Mouse (Mus musculus): ENCODE results near the gene Nutf2-ps1. TPM values are rescaled to one million over a fixed set of nuclear protein-coding genes. Genes with fewer than 3 reads are reported as not detected.

The Nutf2-ps1 gene
- polyA plus RNA-seq, 1 experiment from 2014 or later = 274 TPM

DNA sequence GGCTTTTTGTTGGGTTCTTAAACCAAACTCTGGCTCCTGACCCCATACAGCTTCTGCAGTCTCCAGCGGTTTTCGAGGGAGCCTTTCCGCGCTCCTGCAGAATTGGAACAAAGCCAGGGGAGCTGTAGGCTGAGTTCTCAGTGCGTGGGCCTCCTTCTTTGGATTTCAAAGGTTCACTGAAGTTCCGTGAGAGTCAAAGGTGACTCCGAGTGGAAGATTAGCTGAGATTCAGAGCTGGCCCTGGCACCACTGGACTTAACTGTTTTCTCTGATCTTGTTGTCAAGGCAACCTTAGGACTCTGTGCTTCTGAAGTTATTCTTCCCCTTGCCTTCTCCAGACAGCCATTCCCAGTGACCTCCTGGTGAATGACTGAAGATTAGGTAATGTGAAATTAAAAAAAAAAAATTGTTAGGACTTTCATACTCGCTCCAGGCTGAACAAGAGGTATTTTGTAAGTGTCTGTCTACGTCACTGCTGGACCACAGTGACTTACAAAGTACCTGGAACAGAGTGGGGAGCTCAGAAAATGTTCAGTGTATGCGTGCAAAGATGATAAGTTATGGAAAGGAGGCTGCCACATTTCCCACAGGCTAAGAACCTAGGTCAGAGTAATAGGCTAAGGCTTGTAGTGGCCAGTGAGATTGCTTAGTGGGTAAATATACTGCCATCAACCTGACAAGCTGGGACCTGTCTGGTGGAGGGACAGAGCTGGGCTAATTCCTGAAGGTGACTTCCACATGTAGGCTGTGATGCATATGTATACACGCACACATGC, 11.7 kb downstream of the Nutf2-ps1 start:
- Histone ChIP-seq H3K4me3 (no peak overlapping the region), H3K9me3 (no peaks in the 10 kb centered on the region), H3K4me1 (no peaks in the 10 kb centered on the region), H3K4me2 (replicated peaks) (no peak overlapping the region), H3K27ac (replicated peaks) (no peak overlapping the region), H3K27me3 (no peaks in the 10 kb centered on the region), H3K9ac (replicated peaks) (no peak overlapping the region), H3K36me3 (no peaks in the 10 kb centered on the region)
- WGBS = 42% methylated on average over 11 of the region's 11 CpGs
- ATAC-seq (replicated peaks) = no peak

DNA sequence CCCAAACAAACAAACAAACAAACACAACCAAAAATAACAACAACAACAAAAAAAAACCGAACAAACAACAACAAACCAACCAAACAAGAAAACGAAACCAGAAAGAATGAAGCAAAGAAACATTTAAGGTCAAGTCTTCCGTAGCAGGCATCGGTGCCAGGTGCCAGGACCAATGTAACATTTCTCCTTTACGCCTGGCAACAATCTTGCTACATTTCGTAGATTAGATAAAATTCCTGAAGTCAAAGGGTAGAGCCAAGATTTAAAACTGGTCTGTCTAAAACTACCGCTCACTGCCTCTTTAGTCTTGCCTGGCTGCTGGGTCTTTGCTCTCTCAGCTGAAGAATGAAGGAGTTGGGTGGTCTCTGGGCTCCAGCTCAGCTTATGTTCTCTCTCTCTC, 12.8 kb downstream of the Nutf2-ps1 start:
- Histone ChIP-seq H3K4me1 (no peaks in the 10 kb centered on the region), H3K27ac (replicated peaks) (no peak overlapping the region), H3K36me3 (no peaks in the 10 kb centered on the region), H3K27me3 (no peaks in the 10 kb centered on the region), H3K9me3 (no peaks in the 10 kb centered on the region), H3K9ac (replicated peaks) (no peak overlapping the region), H3K4me2 (replicated peaks) (no peak overlapping the region), H3K4me3 (no peak overlapping the region)
- no peak for ATAC-seq (replicated peaks)
- WGBS = 88% methylated on average over 7 of the region's 7 CpGs

- no peak for ATAC-seq (replicated peaks)
- no peaks in the 10 kb centered on the region for H3K9me3 ChIP-seq
- no peak overlapping the region for H3K27ac ChIP-seq (replicated peaks)
- H3K4me3 ChIP-seq = no peak overlapping the region
- no peaks in the 10 kb centered on the region for H3K36me3 ChIP-seq
- H3K4me1 ChIP-seq = no peaks in the 10 kb centered on the region
- no peak overlapping the region for H3K4me2 ChIP-seq (replicated peaks)
- no peak overlapping the region for H3K9ac ChIP-seq (replicated peaks)
- no peaks in the 10 kb centered on the region for H3K27me3 ChIP-seq
- 88% methylated on average over 4 of the region's 4 CpGs for WGBS
These were observed 13.4 kb downstream of the Nutf2-ps1 start for GRCm38 (mm10) chr19:53575296-53576010.

GRCm38 (mm10) chr19:53574546-53574945, 14.3 kb downstream of the Nutf2-ps1 start:
- no peaks in the 10 kb centered on the region for H3K4me1 ChIP-seq
- no peaks in the 10 kb centered on the region for H3K9me3 ChIP-seq
- no peak overlapping the region for H3K9ac ChIP-seq (replicated peaks)
- WGBS = 89% methylated on average over 7 of the region's 7 CpGs
- H3K27me3 ChIP-seq = no peaks in the 10 kb centered on the region
- H3K4me3 ChIP-seq = no peak overlapping the region
- no peak for ATAC-seq (replicated peaks)
- H3K27ac ChIP-seq (replicated peaks) = no peak overlapping the region
- no peaks in the 10 kb centered on the region for H3K36me3 ChIP-seq
- no peak overlapping the region for H3K4me2 ChIP-seq (replicated peaks)

- WGBS = 37% methylated on average over 8 of the region's 8 CpGs
- Histone ChIP-seq H3K4me2 (replicated peaks) (no peak overlapping the region), H3K36me3 (no peaks in the 10 kb centered on the region)
These were observed 14.7 kb downstream of the Nutf2-ps1 start for GRCm38 (mm10) chr19:53574131-53574530.

DNA sequence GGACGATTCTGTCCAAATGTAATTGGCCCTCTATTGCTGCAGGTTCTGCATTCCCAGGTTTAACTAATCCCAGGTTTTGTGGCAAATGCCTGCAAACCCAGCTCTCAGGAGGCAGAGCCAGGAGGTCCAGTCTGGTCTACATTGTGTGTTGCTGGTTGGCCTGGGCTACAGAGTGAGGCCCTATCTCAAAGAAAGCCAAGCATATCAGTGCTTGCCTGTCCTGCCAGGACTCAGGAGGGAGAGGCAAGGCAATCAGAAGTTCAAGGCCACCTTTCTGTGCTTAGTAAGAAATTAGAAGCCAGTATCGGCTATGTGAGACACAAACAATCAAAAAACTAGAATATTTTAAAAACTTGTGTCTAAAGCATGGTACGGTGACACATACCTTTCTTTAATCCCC, 15.7 kb downstream of the Nutf2-ps1 start:
- 78% methylated on average over 3 of the region's 3 CpGs for WGBS
- Histone ChIP-seq H3K9ac (replicated peaks) (no peak overlapping the region), H3K4me1 (no peaks in the 10 kb centered on the region)

More at GRCm38 (mm10) chr19:53574131-53574530, 14.7 kb downstream of the Nutf2-ps1 start:
- Histone ChIP-seq H3K27ac (replicated peaks) (no peak overlapping the region), H3K27me3 (no peaks in the 10 kb centered on the region), H3K4me3 (no peak overlapping the region), H3K9ac (replicated peaks) (no peak overlapping the region), H3K4me1 (no peaks in the 10 kb centered on the region), H3K9me3 (no peaks in the 10 kb centered on the region)
- ATAC-seq (replicated peaks) = no peak

DNA sequence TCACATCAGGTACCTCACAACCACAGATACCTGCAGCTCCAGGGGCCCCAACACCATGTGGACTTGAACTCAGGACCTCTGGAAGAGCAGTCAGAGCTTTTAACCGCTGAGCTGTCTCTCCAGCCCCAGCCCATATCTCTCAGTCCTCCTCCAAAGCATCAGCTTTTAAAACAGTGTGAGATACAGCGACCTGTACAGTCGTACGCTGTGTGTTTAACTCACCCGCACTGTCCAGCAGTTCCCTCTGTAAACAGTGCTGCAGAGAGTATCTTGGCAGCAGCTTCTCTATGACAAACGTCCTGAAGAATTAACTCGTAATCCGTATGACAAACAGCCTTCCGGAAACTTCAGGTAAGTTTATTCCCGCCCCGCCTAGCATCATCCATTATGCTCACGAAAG, 16.3 kb downstream of the Nutf2-ps1 start:
- Histone ChIP-seq H3K27ac (replicated peaks) (no peak overlapping the region), H3K27me3 (no peaks in the 10 kb centered on the region), H3K9ac (replicated peaks) (no peak overlapping the region), H3K4me3 (no peak overlapping the region), H3K36me3 (no peaks in the 10 kb centered on the region), H3K9me3 (no peaks in the 10 kb centered on the region), H3K4me2 (replicated peaks) (no peak overlapping the region), H3K4me1 (0 out of 2 replicates have a peak, but pooled peaks cover 5% of the 10 kb centered on the region)
- ATAC-seq (replicated peaks) = no peak
- WGBS = 80% methylated on average over 12 of the region's 12 CpGs

More for the DNA sequence above, 15.7 kb downstream of the Nutf2-ps1 start:
- Histone ChIP-seq H3K9me3 (no peaks in the 10 kb centered on the region), H3K27me3 (no peaks in the 10 kb centered on the region), H3K4me2 (replicated peaks) (no peak overlapping the region), H3K4me3 (no peak overlapping the region), H3K27ac (replicated peaks) (no peak overlapping the region), H3K36me3 (no peaks in the 10 kb centered on the region)
- ATAC-seq (replicated peaks) = no peak

GRCm38 (mm10) chr19:53571501-53572428, 17.1 kb downstream of the Nutf2-ps1 start:
- ATAC-seq (replicated peaks) = no peak
- 86% methylated on average over 18 of the region's 18 CpGs for WGBS
- no peak overlapping the region for H3K27ac ChIP-seq (replicated peaks)
- H3K4me2 ChIP-seq (replicated peaks) = no peak overlapping the region
- 0 out of 2 replicates have a peak, but pooled peaks cover 5% of the 10 kb centered on the region for H3K4me1 ChIP-seq
- no peaks in the 10 kb centered on the region for H3K27me3 ChIP-seq
- H3K4me3 ChIP-seq = no peak overlapping the region
- H3K36me3 ChIP-seq = no peaks in the 10 kb centered on the region
- H3K9ac ChIP-seq (replicated peaks) = no peak overlapping the region
- no peaks in the 10 kb centered on the region for H3K9me3 ChIP-seq

DNA sequence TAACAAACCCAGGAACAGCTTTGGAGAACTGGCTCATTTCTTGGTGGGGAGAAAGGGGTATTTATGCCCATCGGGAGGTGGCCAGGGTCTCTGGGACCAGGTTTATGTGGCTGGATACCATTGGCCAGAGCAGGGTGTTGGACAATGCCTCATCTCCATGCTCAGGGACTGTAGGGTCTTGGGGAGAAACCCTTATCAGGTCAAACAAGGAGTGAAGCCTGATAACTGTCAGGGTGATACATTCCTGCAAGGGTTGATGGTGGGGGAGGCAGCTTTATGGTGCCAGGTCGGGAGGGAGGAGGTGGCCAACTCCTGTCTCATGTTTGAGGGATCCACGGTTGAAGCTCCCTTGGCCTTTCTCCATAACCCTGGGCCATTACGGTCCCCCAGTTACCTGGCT, 17.8 kb downstream of the Nutf2-ps1 start:
- Histone ChIP-seq H3K4me2 (replicated peaks) (no peak overlapping the region), H3K4me3 (no peak overlapping the region), H3K36me3 (no peaks in the 10 kb centered on the region), H3K9me3 (no peaks in the 10 kb centered on the region), H3K27me3 (no peaks in the 10 kb centered on the region), H3K9ac (replicated peaks) (no peak overlapping the region), H3K4me1 (0 out of 2 replicates have a peak, but pooled peaks cover 5% of the 10 kb centered on the region), H3K27ac (replicated peaks) (no peak overlapping the region)
- 88% methylated on average over 4 of the region's 4 CpGs for WGBS
- no peak for ATAC-seq (replicated peaks)

- Histone ChIP-seq H3K27ac (replicated peaks) (no peak overlapping the region), H3K9me3 (no peaks in the 10 kb centered on the region), H3K4me1 (0 out of 2 replicates have a peak, but pooled peaks cover 5% of the 10 kb centered on the region), H3K27me3 (no peaks in the 10 kb centered on the region), H3K4me2 (replicated peaks) (no peak overlapping the region), H3K9ac (replicated peaks) (no peak overlapping the region), H3K36me3 (no peaks in the 10 kb centered on the region), H3K4me3 (no peak overlapping the region)
- no peak for ATAC-seq (replicated peaks)
- 67% methylated on average over 3 of the region's 3 CpGs for WGBS
These were observed 20.3 kb downstream of the Nutf2-ps1 start for GRCm38 (mm10) chr19:53568553-53568952.

DNA sequence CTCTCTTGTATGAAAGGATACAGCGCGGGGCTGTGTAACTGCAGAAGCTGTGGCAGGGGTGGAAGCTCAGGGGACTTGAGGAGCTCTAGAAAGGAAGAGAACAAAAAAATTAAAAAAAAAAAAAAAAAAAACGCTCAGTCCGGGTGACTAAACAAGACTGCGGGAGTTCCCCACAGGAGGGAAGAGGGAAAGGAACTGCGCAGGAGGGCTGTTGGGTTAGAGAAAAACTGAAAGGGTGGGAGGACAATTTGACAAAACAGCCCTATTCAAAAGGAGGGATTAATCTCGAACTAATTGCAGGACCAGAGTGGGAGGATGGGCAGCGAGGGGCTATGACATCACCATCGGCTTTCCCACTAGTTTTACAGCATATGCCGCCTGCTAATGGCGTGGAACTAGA, 21.0 kb downstream of the Nutf2-ps1 start:
- H3K4me1 ChIP-seq = 0 out of 2 replicates have a peak, but pooled peaks cover 5% of the 10 kb centered on the region
- no peaks in the 10 kb centered on the region for H3K27me3 ChIP-seq
- no peak overlapping the region for H3K27ac ChIP-seq (replicated peaks)
- ATAC-seq (replicated peaks) = no peak; the same call in 1 of the 2 replicates
- no peak overlapping the region for H3K9ac ChIP-seq (replicated peaks)
- H3K36me3 ChIP-seq = no peaks in the 10 kb centered on the region
- no peaks in the 10 kb centered on the region for H3K9me3 ChIP-seq
- no peak overlapping the region for H3K4me3 ChIP-seq
- WGBS = 6% methylated on average over 10 of the region's 11 CpGs
- peak overlapping the region; percentile 24 for H3K4me2 ChIP-seq (replicated peaks)
